8 mouse cellular contexts compared by ENCODE assay signal in genomic region chr1:189627976-189628768, GRCm38 (mm10). TPM values are rescaled to one million over a fixed set of nuclear protein-coding genes. Genes with fewer than 3 reads are reported as not detected.
DNase-seq lines count a peak whose midpoint lies in the region; ATAC-seq and TF ChIP-seq lines count a peak whose summit lies in the region.

No protein-coding gene starts in this region.

- H3K4me2 ChIP-seq in hindbrain, embryonic 11.5 days (replicated peaks; ENCODE audit: low read depth, low read length) = no peak overlapping the region
- no peak overlapping the region for H3K4me2 ChIP-seq in hindbrain, embryonic 13.5 days

- in situ Hi-C loops in Patski (cut with MboI; ENCODE audit: low pct_unique_long_range_greater_than_20kb) = loop anchor here (5.0 kb wide), 1 partner anchor 601 kb away; no protein-coding TSS in a partner anchor

- H3K36me3 ChIP-seq in hindbrain, embryonic 11.5 days (ENCODE audit: control insufficient read depth, insufficient read depth, low read length) = no peaks in the 10 kb centered on the region
- no peaks in the 10 kb centered on the region for H3K36me3 ChIP-seq in hindbrain, embryonic 13.5 days

- no peak overlapping the region for H3K27ac ChIP-seq in hindbrain, embryonic 11.5 days (ENCODE audit: low read depth, low read length)
- H3K27ac ChIP-seq in hindbrain, embryonic 13.5 days = no peak overlapping the region

- peak; percentile 88 for DNase-seq in hindbrain, embryonic 11.5 days (ENCODE audit: low spot score)
- peak; percentile 28 for DNase-seq in Patski (ENCODE audit: low read depth, low spot score)
- peak; percentile 88 for DNase-seq in embryo, embryonic 10 days (ENCODE audit: low spot score)
- DNase-seq in heart, postnatal 14 days = peak; percentile 55 to 68
- DNase-seq in layer of hippocampus, postnatal 36 days = peak; percentile 23 to 32
- peak; percentile 73 for DNase-seq in naive thymus-derived CD4-positive, alpha-beta T cell, adult 2 months (ENCODE audit: low read depth)
- DNase-seq in thymus, postnatal 0 days (ENCODE audit: low spot score) = peak; percentile 77

- H3K9ac ChIP-seq in hindbrain, embryonic 11.5 days (ENCODE audit: low read depth, low read length) = no peak overlapping the region
- no peak overlapping the region for H3K9ac ChIP-seq in hindbrain, embryonic 13.5 days

- POLR2A ChIA-PET in Patski (lab: Charles Lee) = interaction anchor here (0.7 kb wide), 1 partner anchor 648 kb away, joined by 5 read pairs; no protein-coding TSS in a partner anchor

- CTCF ChIA-PET in Patski (lab: Charles Lee) = interaction anchor here (0.6 to 1.2 kb wide), 5 partner anchors 18 to 605 kb away, joined by 3 read pairs; no protein-coding TSS in a partner anchor

- ATAC-seq in hindbrain, embryonic 11.5 days (ENCODE audit: low FRiP score) = no peak
- no peak for ATAC-seq in hindbrain, embryonic 13.5 days (ENCODE audit: low FRiP score)
- peak; percentile 59 for ATAC-seq in Patski

- H3K27me3 ChIP-seq in hindbrain, embryonic 11.5 days (ENCODE audit: control insufficient read depth, insufficient read depth, low read length) = no peaks in the 10 kb centered on the region
- H3K27me3 ChIP-seq in hindbrain, embryonic 13.5 days = no peaks in the 10 kb centered on the region
- H3K27me3 ChIP-seq in Patski = no peaks in the 10 kb centered on the region

- peak; percentile 77 for TF ChIP-seq CTCF in Patski (IDR thresholded peaks at IDR 0.05)

- H3K4me3 ChIP-seq in hindbrain, embryonic 11.5 days (ENCODE audit: low read depth, low read length) = no peak overlapping the region
- H3K4me3 ChIP-seq in hindbrain, embryonic 13.5 days = no peak overlapping the region

- H3K4me1 ChIP-seq in hindbrain, embryonic 11.5 days (replicated peaks; ENCODE audit: control insufficient read depth, insufficient read depth, low read length) = no peaks in the 10 kb centered on the region
- 0 out of 2 replicates have a peak, but pooled peaks cover 5% of the 10 kb centered on the region for H3K4me1 ChIP-seq in hindbrain, embryonic 13.5 days (replicated peaks)

- intact Hi-C loops in heart, postnatal 14 days (cut with DNase I) = loop anchor here (1.0 kb wide), 1 partner anchor 601 kb away; no protein-coding TSS in a partner anchor

- 58% methylated on average over 9 of the region's 9 CpGs for WGBS in hindbrain, embryonic 11.5 days
- WGBS in hindbrain, embryonic 13.5 days = 71% methylated on average over 9 of the region's 9 CpGs

- no peaks in the 10 kb centered on the region for H3K9me3 ChIP-seq in hindbrain, embryonic 11.5 days (ENCODE audit: control insufficient read depth, low read length)
- H3K9me3 ChIP-seq in hindbrain, embryonic 13.5 days = no peaks in the 10 kb centered on the region

RNA-seq across cellular contexts. Expression of gene Cenpf, which starts 59.7 kb away (rescaled TPM):
- polyA plus RNA-seq in hindbrain, embryonic 11.5 days (2014; fragmentation: Nextera tagmentation; extraction: Ambion mirVana) = 103 and 141 TPM in 2 replicates
- 26.8 and 28.4 TPM in 2 replicates for polyA plus RNA-seq in hindbrain, embryonic 13.5 days (2015; fragmentation: Nextera tagmentation; extraction: Ambion mirVana)
- polyA plus RNA-seq in Patski (2021) = 26.1 TPM
- total RNA-seq in heart, postnatal 14 days (2021) = 10 to 100 TPM in 1 of 2 experiments, 1 to 10 TPM in 1; 7.6 to 11.0 TPM
- 1 to 10 TPM; 1.2 to 1.9 TPM for total RNA-seq in layer of hippocampus, postnatal 36 days (2021)
- 77.8 and 101 TPM in 2 replicates for polyA plus RNA-seq in thymus, postnatal 0 days (2015; fragmentation: Nextera tagmentation; extraction: Ambion mirVana)

Comparison
In these comparisons a context has a peak if more than half of its experiments do, and no peak if none do; other contexts are left out.
1. DNase-seq: peak in every context shown above with its lines; median percentile 88 in hindbrain, embryonic 11.5 days; 88 in embryo, embryonic 10 days; 77 in thymus, postnatal 0 days; 73 in naive thymus-derived CD4-positive, alpha-beta T cell, adult 2 months; 62 in heart, postnatal 14 days; 28 in Patski; 28 in layer of hippocampus, postnatal 36 days.